Mouse (Mus musculus) duodenum, adult 2 months (tissue): Measurements from ENCODE around the gene Vmn1r122. TPM values are rescaled to one million over a fixed set of nuclear protein-coding genes. Genes with fewer than 3 reads are reported as not detected.

ENCODE experiments used
- polyA plus RNA-seq: library from polyadenylated mRNA; depleted of rRNA; stranded (reverse); fragments of >200 nt; gene quantifications from 2 replicates; pipeline ENCODE4 v1.2.3, GENCODE M21; 2012; ENCODE audit warnings: low replicate concordance; rRNA removed

Vmn1r122 gene
- not detected in 2 replicates for polyA plus RNA-seq

DNA sequence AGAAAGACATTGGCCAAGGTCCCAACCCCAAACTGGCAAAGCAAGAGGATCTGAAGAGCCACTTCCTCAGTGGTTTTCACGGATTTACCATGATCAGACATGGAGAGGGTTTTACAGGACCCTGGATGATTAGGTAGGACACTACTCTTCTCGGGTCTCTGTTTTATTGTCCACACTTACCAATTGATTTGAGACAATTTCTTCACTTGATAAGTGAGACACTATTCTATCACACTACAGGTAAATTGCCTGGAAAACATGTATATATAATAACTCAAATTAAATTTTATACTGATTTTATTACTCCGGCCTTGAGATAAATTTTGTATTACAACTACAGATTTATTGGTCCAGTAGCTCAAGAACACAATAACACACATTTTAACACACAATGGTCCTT lies at the start of gene Vmn1r122:
Gene Vmn1r122, minus strand, starts transcription at position 101 of the 400 bp plus-strand sequence.

DNA sequence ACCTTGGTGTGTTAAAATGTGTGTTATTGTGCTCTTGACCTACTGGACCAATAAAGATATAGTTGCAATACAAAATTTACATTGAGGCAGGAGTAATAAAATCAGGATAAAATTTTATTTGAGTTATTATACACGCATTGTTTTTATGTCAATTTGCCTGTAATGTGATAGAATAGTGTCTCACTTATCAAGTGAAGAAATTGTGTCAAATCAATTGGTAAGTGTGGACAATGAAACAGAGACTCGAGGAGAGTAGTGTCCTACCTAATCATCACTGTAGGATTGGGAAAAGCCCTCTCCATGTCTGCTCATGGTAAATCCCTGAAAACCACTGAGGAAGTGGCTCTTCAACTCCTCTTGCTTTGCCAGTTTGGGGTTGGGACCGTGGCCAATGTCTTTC lies 28.0 kb upstream of the Vmn1r122 start, which contains the start of gene Vmn1r123:
Gene Vmn1r123, plus strand, starts transcription at position 301 of the 400 bp plus-strand sequence.

GRCm38 (mm10) chr7:21098413-21098812 lies 35.5 kb downstream of the Vmn1r122 start, which contains the start of gene Vmn1r121:
TSS of gene Vmn1r121 (minus strand) at chr7:21098513.

Other genes starting within 250 kb of the Vmn1r122 start
- not detected in 2 replicates for gene Vmn1r118, start 221.8 kb downstream of the Vmn1r122 start, polyA plus RNA-seq
- not detected in 2 replicates for gene Vmn1r119, start 121.7 kb downstream of the Vmn1r122 start, polyA plus RNA-seq
- gene Vmn1r120, start 80.3 kb downstream of the Vmn1r122 start, polyA plus RNA-seq = not detected in 2 replicates
- not detected in 2 replicates for gene Vmn1r121, start 35.6 kb downstream of the Vmn1r122 start, polyA plus RNA-seq
- not detected in 2 replicates for gene Vmn1r123, start 28.1 kb upstream of the Vmn1r122 start, polyA plus RNA-seq
- not detected in 2 replicates for gene Gm5157, start 56.3 kb upstream of the Vmn1r122 start, polyA plus RNA-seq
- not detected in 2 replicates for gene Vmn1r124, start 126.5 kb upstream of the Vmn1r122 start, polyA plus RNA-seq
- gene Vmn1r125, start 138.1 kb upstream of the Vmn1r122 start, polyA plus RNA-seq = not detected in 2 replicates
- gene Vmn1r126, start 167.3 kb upstream of the Vmn1r122 start, polyA plus RNA-seq = not detected in 2 replicates
- not detected in 2 replicates for gene Vmn1r127, start 185.7 kb upstream of the Vmn1r122 start, polyA plus RNA-seq
- not detected in 2 replicates for gene Vmn1r128, start 215.2 kb upstream of the Vmn1r122 start, polyA plus RNA-seq
- gene Vmn1r129, start 227.2 kb upstream of the Vmn1r122 start, polyA plus RNA-seq = not detected in 2 replicates